ENCODE assay signal across 12 mouse cellular contexts in genomic region chr1:135466935-135467334, GRCm38 (mm10). TPM values are rescaled to one million over a fixed set of nuclear protein-coding genes. Genes with fewer than 3 reads are reported as not detected.
DNase-seq lines count a peak whose midpoint lies in the region; ATAC-seq and TF ChIP-seq lines count a peak whose summit lies in the region.
"Had no signal": no experiment of that assay in that cellular context is flagged by ENCODE, and none has a peak within 500 bp of the region (broad histone marks: within the 10 kb centered on the region; RNA-seq: fewer than 3 reads in every experiment).

No protein-coding gene starts in this region.

- no peak for TF ChIP-seq EP300 in liver, postnatal 0 days (IDR thresholded peaks at IDR 0.05; ENCODE audit: low read depth)

- WGBS in liver, embryonic 11.5 days = 24% methylated on average over 3 of the region's 3 CpGs
- 42% methylated on average over 3 of the region's 3 CpGs for WGBS in liver, postnatal 0 days (ENCODE audit: insufficient replicate concordance)

- no peak overlapping the region for H3K4me3 ChIP-seq in liver, embryonic 11.5 days (ENCODE audit: low read depth, low read length)
- H3K4me3 ChIP-seq in liver, postnatal 0 days (ENCODE audit: low read depth, low read length) = no peak overlapping the region
- H3K4me3 ChIP-seq: embryonic facial prominence, embryonic 12.5 days; lung, embryonic 15.5 days had no signal

- no peak for DNase-seq in liver, embryonic 11.5 days (ENCODE audit: low spot score)
- no peak for DNase-seq in liver, postnatal 0 days
- DNase-seq in MN1 (ENCODE audit: low spot score) = peak; percentile 88
- peak; percentile 85 for DNase-seq in fibroblast of lung, adult 2 months (ENCODE audit: low read depth)
- no peak for DNase-seq in layer of hippocampus, adult 11-12 months (ENCODE audit: low spot score)
- DNase-seq in ovary, postnatal 10 days (ENCODE audit: low spot score) = no peak
- no peak for DNase-seq in spleen, postnatal 4 days (ENCODE audit: low spot score in 2 of 2)

- no peaks in the 10 kb centered on the region for H3K27me3 ChIP-seq in liver, embryonic 11.5 days (replicated peaks; ENCODE audit: control insufficient read depth, insufficient read depth, low read length)
- no peaks in the 10 kb centered on the region for H3K27me3 ChIP-seq in liver, postnatal 0 days (ENCODE audit: insufficient read depth, low read length)
- H3K27me3 ChIP-seq: embryonic facial prominence, embryonic 12.5 days; lung, embryonic 15.5 days had no signal

- no peak overlapping the region for H3K4me2 ChIP-seq in liver, embryonic 11.5 days
- H3K4me2 ChIP-seq in liver, postnatal 0 days (ENCODE audit: low read depth, low read length) = no peak overlapping the region
- H3K4me2 ChIP-seq: embryonic facial prominence, embryonic 12.5 days; hindbrain, embryonic 14.5 days; lung, embryonic 15.5 days had no signal

- H3K9ac ChIP-seq in liver, embryonic 11.5 days (ENCODE audit: low read depth, low read length) = no peak overlapping the region
- no peak overlapping the region for H3K9ac ChIP-seq in liver, postnatal 0 days (replicated peaks)
- H3K9ac ChIP-seq: embryonic facial prominence, embryonic 12.5 days; hindbrain, embryonic 14.5 days; lung, embryonic 15.5 days had no signal

- H3K9me3 ChIP-seq in liver, embryonic 11.5 days (ENCODE audit: control insufficient read depth, low read length) = no peaks in the 10 kb centered on the region
- H3K9me3 ChIP-seq in liver, postnatal 0 days (ENCODE audit: low read length) = no peaks in the 10 kb centered on the region
- H3K9me3 ChIP-seq: embryonic facial prominence, embryonic 12.5 days; G1E; lung, embryonic 15.5 days had no signal

- H3K4me1 ChIP-seq in liver, embryonic 11.5 days (replicated peaks; ENCODE audit: control insufficient read depth, insufficient read depth, low read length) = 0 out of 2 replicates have a peak, but pooled peaks cover 3% of the 10 kb centered on the region
- H3K4me1 ChIP-seq in liver, postnatal 0 days (ENCODE audit: insufficient read depth) = no peaks in the 10 kb centered on the region
- H3K4me1 ChIP-seq: embryonic facial prominence, embryonic 12.5 days had no signal

- ATAC-seq in liver, embryonic 11.5 days (replicated peaks; ENCODE audit: low FRiP score) = 0 out of 2 replicates have a peak, but pooled peaks have one; percentile 39
- no peak for ATAC-seq in liver, postnatal 0 days
- peak; percentile 42; the same call in 1 of the 2 replicates for ATAC-seq in megakaryocyte-erythroid progenitor cell, adult 5-6 weeks (replicated peaks; ENCODE audit: low FRiP score, low TSS enrichment, poor library complexity, severe bottlenecking)

- no peak for TF ChIP-seq CTCF in liver, postnatal 0 days (IDR thresholded peaks at IDR 0.05; ENCODE audit: low read depth)

- H3K27ac ChIP-seq in liver, embryonic 11.5 days (ENCODE audit: low read depth, low read length) = no peak overlapping the region
- no peak overlapping the region for H3K27ac ChIP-seq in liver, postnatal 0 days (ENCODE audit: low read depth)
- H3K27ac ChIP-seq: embryonic facial prominence, embryonic 12.5 days; hindbrain, embryonic 14.5 days; lung, embryonic 15.5 days had no signal

- H3K36me3 ChIP-seq in liver, embryonic 11.5 days (ENCODE audit: control insufficient read depth, insufficient read depth, low read length) = peaks cover 14% of the 10 kb centered on the region; the same call in 1 of the 2 replicates
- H3K36me3 ChIP-seq in liver, postnatal 0 days (replicated peaks; ENCODE audit: insufficient read depth, low read length) = no peaks in the 10 kb centered on the region; the same call in 1 of the 2 replicates
- H3K36me3 ChIP-seq: G1E had no signal

RNA-seq across cellular contexts. Expression of gene Ipo9, which starts 36.6 kb away (rescaled TPM):
- 77.0 and 90.8 TPM in 2 replicates for polyA plus RNA-seq in liver, embryonic 11.5 days (2014; fragmentation: Nextera tagmentation; extraction: Ambion mirVana)
- 10.2 and 12.1 TPM in 2 replicates for polyA plus RNA-seq in liver, postnatal 0 days (2015; fragmentation: Nextera tagmentation; extraction: Ambion mirVana)
- 76.3 and 91.8 TPM in 2 replicates for total RNA-seq in megakaryocyte-erythroid progenitor cell, adult 5-6 weeks (2014; fragmentation: Nextera tagmentation)
- 31.9 and 38.9 TPM in 2 replicates for total RNA-seq in megakaryocyte-erythroid progenitor cell, adult 5-6 weeks (2017)

Comparison
In these comparisons a context has a peak if more than half of its experiments do, and no peak if none do; other contexts are left out.
1. DNase-seq: peak in MN1 (single experiment) and fibroblast of lung, adult 2 months (single experiment); none in liver, embryonic 11.5 days (single experiment), liver, postnatal 0 days (single experiment), layer of hippocampus, adult 11-12 months (single experiment), ovary, postnatal 10 days (single experiment) and spleen, postnatal 4 days (0 of 2).